Mouse (Mus musculus): ENCODE measurements around the gene Foxred2. TPM values are rescaled to one million over a fixed set of nuclear protein-coding genes. Genes with fewer than 3 reads are reported as not detected.

Foxred2 gene
- polyA plus RNA-seq, 1 experiment from 2014 or later: 17.3 TPM

GRCm38 (mm10) chr15:77903176-77903575 lies 53.3 kb downstream of the Foxred2 start:
- WGBS: 41% methylated on average over 5 of the region's 5 CpGs
- H3K9ac ChIP-seq (replicated peaks; ENCODE audit: low read depth, low read length): no peak overlapping the region
- H3K27ac ChIP-seq (ENCODE audit: low read length): peak overlapping the region; percentile 31
- no peaks in the 10 kb centered on the region for H3K27me3 ChIP-seq (replicated peaks; ENCODE audit: control insufficient read depth, insufficient read depth, low read length)
- H3K36me3 ChIP-seq (ENCODE audit: control insufficient read depth, insufficient read depth): no peaks in the 10 kb centered on the region
- H3K4me1 ChIP-seq (replicated peaks; ENCODE audit: control insufficient read depth, insufficient read depth, low read length): peaks cover 13% of the 10 kb centered on the region
- ATAC-seq: peak; percentile 50; the same call in 1 of the 2 replicates
- no peak overlapping the region for H3K4me2 ChIP-seq (ENCODE audit: low read length)
- no peak overlapping the region for H3K4me3 ChIP-seq (replicated peaks; ENCODE audit: low read length)
- no peaks in the 10 kb centered on the region for H3K9me3 ChIP-seq (ENCODE audit: control insufficient read depth, low read length)

- no peak for ATAC-seq
- Histone ChIP-seq H3K9ac (replicated peaks; ENCODE audit: low read depth, low read length) (no peak overlapping the region), H3K27ac (ENCODE audit: low read length) (no peak overlapping the region), H3K4me2 (ENCODE audit: low read length) (no peak overlapping the region), H3K4me3 (replicated peaks; ENCODE audit: low read length) (no peak overlapping the region), H3K27me3 (replicated peaks; ENCODE audit: control insufficient read depth, insufficient read depth, low read length) (no peaks in the 10 kb centered on the region), H3K9me3 (ENCODE audit: control insufficient read depth, low read length) (no peaks in the 10 kb centered on the region), H3K4me1 (replicated peaks; ENCODE audit: control insufficient read depth, insufficient read depth, low read length) (no peaks in the 10 kb centered on the region), H3K36me3 (ENCODE audit: control insufficient read depth, insufficient read depth) (no peaks in the 10 kb centered on the region)
- WGBS: 86% methylated on average over 13 of the region's 14 CpGs
Observed at GRCm38 (mm10) chr15:77894926-77895325, 61.6 kb downstream of the Foxred2 start.

- H3K27ac ChIP-seq (ENCODE audit: low read length): no peak overlapping the region
- H3K9me3 ChIP-seq (ENCODE audit: control insufficient read depth, low read length): no peaks in the 10 kb centered on the region
- H3K36me3 ChIP-seq (ENCODE audit: control insufficient read depth, insufficient read depth): no peaks in the 10 kb centered on the region
- whole genome bisulfite sequencing: 80% methylated on average over 10 of the region's 10 CpGs
- no peak overlapping the region for H3K4me2 ChIP-seq (ENCODE audit: low read length)
- no peak overlapping the region for H3K9ac ChIP-seq (replicated peaks; ENCODE audit: low read depth, low read length)
- H3K4me1 ChIP-seq (replicated peaks; ENCODE audit: control insufficient read depth, insufficient read depth, low read length): no peaks in the 10 kb centered on the region
- no peaks in the 10 kb centered on the region for H3K27me3 ChIP-seq (replicated peaks; ENCODE audit: control insufficient read depth, insufficient read depth, low read length)
- no peak for ATAC-seq
- no peak overlapping the region for H3K4me3 ChIP-seq (replicated peaks; ENCODE audit: low read length)
Observed at GRCm38 (mm10) chr15:77893292-77893691, 63.2 kb downstream of the Foxred2 start.

GRCm38 (mm10) chr15:77892420-77892819 lies 64.1 kb downstream of the Foxred2 start:
- Histone ChIP-seq H3K9me3 (ENCODE audit: control insufficient read depth, low read length) (no peaks in the 10 kb centered on the region), H3K36me3 (ENCODE audit: control insufficient read depth, insufficient read depth) (no peaks in the 10 kb centered on the region), H3K9ac (replicated peaks; ENCODE audit: low read depth, low read length) (no peak overlapping the region), H3K4me2 (ENCODE audit: low read length) (no peak overlapping the region), H3K27me3 (replicated peaks; ENCODE audit: control insufficient read depth, insufficient read depth, low read length) (no peaks in the 10 kb centered on the region), H3K4me1 (replicated peaks; ENCODE audit: control insufficient read depth, insufficient read depth, low read length) (no peaks in the 10 kb centered on the region), H3K4me3 (replicated peaks; ENCODE audit: low read length) (no peak overlapping the region), H3K27ac (ENCODE audit: low read length) (no peak overlapping the region)
- 86% methylated on average over 10 of the region's 10 CpGs for WGBS
- ATAC-seq: no peak

GRCm38 (mm10) chr15:77891766-77892165 lies 64.8 kb downstream of the Foxred2 start:
- Histone ChIP-seq H3K4me1 (replicated peaks; ENCODE audit: control insufficient read depth, insufficient read depth, low read length) (no peaks in the 10 kb centered on the region), H3K4me2 (ENCODE audit: low read length) (no peak overlapping the region), H3K27ac (ENCODE audit: low read length) (no peak overlapping the region), H3K36me3 (ENCODE audit: control insufficient read depth, insufficient read depth) (no peaks in the 10 kb centered on the region), H3K9me3 (ENCODE audit: control insufficient read depth, low read length) (no peaks in the 10 kb centered on the region), H3K4me3 (replicated peaks; ENCODE audit: low read length) (no peak overlapping the region), H3K27me3 (replicated peaks; ENCODE audit: control insufficient read depth, insufficient read depth, low read length) (no peaks in the 10 kb centered on the region), H3K9ac (replicated peaks; ENCODE audit: low read depth, low read length) (no peak overlapping the region)
- no peak for ATAC-seq
- WGBS: 84% methylated on average over 8 of the region's 8 CpGs

Other genes with a start within 250 kb of the Foxred2 start
- not detected in 2 replicates for gene Apol9b, start 227.7 kb downstream of the Foxred2 start, polyA plus RNA-seq (2015; fragmentation: Nextera tagmentation; extraction: Ambion mirVana)
- 0.22 TPM in 1 of 2 replicates, not detected in the other for gene Apol8, start 199.7 kb downstream of the Foxred2 start, polyA plus RNA-seq (2015; fragmentation: Nextera tagmentation; extraction: Ambion mirVana)
- gene Myh9, start 114.5 kb downstream of the Foxred2 start, polyA plus RNA-seq (2015; fragmentation: Nextera tagmentation; extraction: Ambion mirVana): 12.2 and 13.6 TPM in 2 replicates
- 222 and 237 TPM in 2 replicates for gene Txn2, start 27.7 kb downstream of the Foxred2 start, polyA plus RNA-seq (2015; fragmentation: Nextera tagmentation; extraction: Ambion mirVana)
- 180 and 207 TPM in 2 replicates for gene Eif3d, start 14.1 kb upstream of the Foxred2 start, polyA plus RNA-seq (2015; fragmentation: Nextera tagmentation; extraction: Ambion mirVana)
- 6.9 and 7.1 TPM in 2 replicates for gene Cacng2, start 163.3 kb upstream of the Foxred2 start, polyA plus RNA-seq (2015; fragmentation: Nextera tagmentation; extraction: Ambion mirVana)
- gene Ift27, start 217.4 kb upstream of the Foxred2 start, polyA plus RNA-seq (2015; fragmentation: Nextera tagmentation; extraction: Ambion mirVana): 113 and 114 TPM in 2 replicates
- not detected in 2 replicates for gene Pvalb, start 249.7 kb upstream of the Foxred2 start, polyA plus RNA-seq (2015; fragmentation: Nextera tagmentation; extraction: Ambion mirVana)

All from forebrain, embryonic 16.5 days (tissue).